Comparison of ENCODE assay signal across 9 mouse cellular contexts in the genomic region with DNA sequence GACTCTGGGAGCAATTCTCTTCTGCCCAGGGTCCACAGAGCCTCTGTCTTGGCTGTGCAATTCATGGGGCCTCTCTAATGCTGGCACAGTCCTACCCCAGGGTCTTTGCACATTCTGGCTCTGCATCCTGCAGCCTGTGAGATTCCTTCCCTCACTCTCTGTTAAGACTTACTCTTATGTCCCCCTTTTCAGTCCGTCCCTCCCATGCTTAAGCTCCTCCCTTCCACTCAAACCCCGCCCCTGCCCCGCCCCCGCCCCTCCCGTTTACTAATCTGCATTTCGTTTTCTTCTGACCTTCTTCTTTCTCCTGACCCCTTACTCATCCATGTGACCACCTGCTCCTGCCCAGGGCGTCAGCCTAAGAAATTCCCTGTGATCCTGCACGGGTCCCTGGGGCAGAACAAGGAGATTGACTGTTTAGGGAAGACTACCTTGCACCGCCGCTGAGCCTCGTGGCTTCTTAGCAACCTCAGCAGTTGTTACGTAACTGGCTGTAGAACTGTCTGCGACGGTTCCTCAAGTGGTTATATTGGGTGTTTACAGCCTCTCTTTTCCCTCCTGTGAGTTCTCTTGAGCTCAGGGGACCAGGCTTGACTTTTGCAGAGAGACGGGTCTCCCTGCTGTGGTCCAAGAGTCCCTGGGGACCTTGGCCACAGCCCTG. TPM values are rescaled to one million over a fixed set of nuclear protein-coding genes. Genes with fewer than 3 reads are reported as not detected.
DNase-seq lines count a peak whose midpoint lies in the region; ATAC-seq and TF ChIP-seq lines count a peak whose summit lies in the region.
"Had no signal": no experiment of that assay in that cellular context is flagged by ENCODE, and none has a peak within 500 bp of the region (broad histone marks: within the 10 kb centered on the region; RNA-seq: fewer than 3 reads in every experiment).

No protein-coding gene starts in this region.

- TF ChIP-seq CTCF in kidney, adult 2 months (conservative IDR thresholded peaks at IDR 0.05; ENCODE audit: insufficient read depth, insufficient read length, low read depth, low read length): no peak
- TF ChIP-seq CTCF in lung, postnatal 0 days (IDR thresholded peaks at IDR 0.05): no peak

- H3K27ac ChIP-seq in kidney, adult 2 months (ENCODE audit: insufficient read depth, low read depth, low read length): no peak overlapping the region
- no peak overlapping the region for H3K27ac ChIP-seq in embryonic facial prominence, embryonic 10.5 days (replicated peaks)
- no peak overlapping the region for H3K27ac ChIP-seq in lung, postnatal 0 days (ENCODE audit: low read length)

- no peaks in the 10 kb centered on the region for H3K4me1 ChIP-seq in kidney, adult 2 months (ENCODE audit: control insufficient read depth, insufficient read depth, low read length)
- H3K4me1 ChIP-seq in embryonic facial prominence, embryonic 10.5 days: peaks cover 10% of the 10 kb centered on the region
- no peaks in the 10 kb centered on the region; the same call in 1 of the 2 replicates for H3K4me1 ChIP-seq in lung, postnatal 0 days (ENCODE audit: insufficient read depth, low read depth, low read length)

- H3K36me3 ChIP-seq in kidney, adult 2 months (ENCODE audit: control insufficient read depth, insufficient read depth, low read length): no peaks in the 10 kb centered on the region
- peaks cover 21% of the 10 kb centered on the region for H3K36me3 ChIP-seq in embryonic facial prominence, embryonic 10.5 days (replicated peaks)
- peaks cover 7% of the 10 kb centered on the region; the same call in 1 of the 2 replicates for H3K36me3 ChIP-seq in lung, postnatal 0 days (ENCODE audit: insufficient read depth, low read length)

- H3K27me3 ChIP-seq in kidney, adult 2 months (replicated peaks; ENCODE audit: control insufficient read depth, insufficient read depth, low read length): no peaks in the 10 kb centered on the region
- H3K27me3 ChIP-seq in embryonic facial prominence, embryonic 10.5 days (replicated peaks; ENCODE audit: low read depth, poor library complexity, severe bottlenecking): no peaks in the 10 kb centered on the region
- no peaks in the 10 kb centered on the region for H3K27me3 ChIP-seq in lung, postnatal 0 days (replicated peaks; ENCODE audit: insufficient read depth, low read length)

- peak; percentile 25; the same call in 1 of the 2 replicates for ATAC-seq in lung, postnatal 0 days
- ATAC-seq in erythroid progenitor cell, adult 5-6 weeks (replicated peaks; ENCODE audit: low FRiP score, poor library complexity, severe bottlenecking): no peak

- DNase-seq in kidney, adult 2 months: peak; percentile 54
- no peak for DNase-seq in kidney, postnatal 14 days
- peak; percentile 64 for DNase-seq in ES-CJ7 (ENCODE audit: low read depth, low spot score)
- DNase-seq in embryonic facial prominence, embryonic 10.5 days (ENCODE audit: low spot score): peak; percentile 37
- DNase-seq in lung, postnatal 0 days (ENCODE audit: low spot score): peak; percentile 57
- DNase-seq in cerebellum, postnatal 14 days: no peak
- DNase-seq in urinary bladder, adult 2 months (ENCODE audit: low spot score): no peak
- DNase-seq: adrenal gland, postnatal 25 days had no signal

- WGBS in kidney, adult 2 months: 24% methylated on average over 15 of the region's 15 CpGs
- WGBS in embryonic facial prominence, embryonic 10.5 days: 17% methylated on average over 15 of the region's 15 CpGs
- 19% methylated on average over 15 of the region's 15 CpGs for WGBS in lung, postnatal 0 days

- no peak overlapping the region for H3K4me3 ChIP-seq in kidney, adult 2 months (ENCODE audit: insufficient read depth, low read depth, low read length)
- H3K4me3 ChIP-seq in embryonic facial prominence, embryonic 10.5 days: peak overlapping the region; percentile 30
- H3K4me3 ChIP-seq in lung, postnatal 0 days (ENCODE audit: low read depth, low read length): no peak overlapping the region

- TF ChIP-seq EP300 in lung, postnatal 0 days (IDR thresholded peaks at IDR 0.05): no peak

- no peak overlapping the region for H3K9ac ChIP-seq in lung, postnatal 0 days (replicated peaks; ENCODE audit: low read depth)

- peaks cover 1% of the 10 kb centered on the region; the same call in 1 of the 2 replicates for H3K9me3 ChIP-seq in embryonic facial prominence, embryonic 10.5 days
- H3K9me3 ChIP-seq in lung, postnatal 0 days (ENCODE audit: low read length): no peaks in the 10 kb centered on the region

- no peak for TF ChIP-seq POLR2A in kidney, adult 2 months (IDR thresholded peaks at IDR 0.05; ENCODE audit: low read depth, low read length)

- peak overlapping the region; percentile 22; the same call in 1 of the 2 replicates for H3K4me2 ChIP-seq in lung, postnatal 0 days (replicated peaks; ENCODE audit: low read depth, low read length)

RNA-seq across cellular contexts. Expression of a gene that starts 10.5 kb away (rescaled TPM):
- polyA plus RNA-seq in kidney, adult 2 months (2012; rRNA removed): 0.01 TPM in 1 of 2 replicates, not detected in the other
- 0.23 and 0.34 TPM in 2 replicates for polyA plus RNA-seq in embryonic facial prominence, embryonic 10.5 days (2016; fragmentation: Nextera tagmentation; extraction: Ambion mirVana)
- not detected in 2 replicates for polyA plus RNA-seq in lung, postnatal 0 days (2015; fragmentation: Nextera tagmentation; extraction: Ambion mirVana)
- 0.03 and 0.04 TPM in 2 replicates for polyA plus RNA-seq in urinary bladder, adult 2 months (2012; rRNA removed)
- total RNA-seq in erythroid progenitor cell, adult 5-6 weeks (2015; ENCODE audit: low replicate concordance): not detected in 2 replicates
- total RNA-seq in erythroid progenitor cell, adult 5-6 weeks (2017; ENCODE audit: low replicate concordance): not detected in 2 replicates

RNA-seq across cellular contexts. Expression of a gene that starts 45.4 kb away (rescaled TPM):
- polyA plus RNA-seq in kidney, adult 2 months (2012; rRNA removed): 102 and 131 TPM in 2 replicates
- polyA plus RNA-seq in embryonic facial prominence, embryonic 10.5 days (2016; fragmentation: Nextera tagmentation; extraction: Ambion mirVana): 51.2 and 60.1 TPM in 2 replicates
- polyA plus RNA-seq in lung, postnatal 0 days (2015; fragmentation: Nextera tagmentation; extraction: Ambion mirVana): 20.0 and 25.9 TPM in 2 replicates
- 27.3 and 40.5 TPM in 2 replicates for polyA plus RNA-seq in urinary bladder, adult 2 months (2012; rRNA removed)
- 6.5 and 13.4 TPM in 2 replicates for total RNA-seq in erythroid progenitor cell, adult 5-6 weeks (2015; ENCODE audit: low replicate concordance)
- 1.2 and 7.1 TPM in 2 replicates for total RNA-seq in erythroid progenitor cell, adult 5-6 weeks (2017; ENCODE audit: low replicate concordance)

Comparison
In these comparisons a context has a peak if more than half of its experiments do, and no peak if none do; other contexts are left out.
1. DNase-seq: peak in kidney, adult 2 months (single experiment), ES-CJ7 (single experiment), embryonic facial prominence, embryonic 10.5 days (single experiment) and lung, postnatal 0 days (single experiment); none in kidney, postnatal 14 days (single experiment), cerebellum, postnatal 14 days (0 of 2) and urinary bladder, adult 2 months (single experiment).